Mouse (Mus musculus) olfactory bulb, adult 2 months (tissue): ENCODE data around the gene Eps15. TPM values are rescaled to one million over a fixed set of nuclear protein-coding genes. Genes with fewer than 3 reads are reported as not detected.

Source experiments
- H3K27ac ChIP-seq: fragments of 200-500 bp; 2 replicates; pipeline ENCODE4 v1.5.1; 2012; ENCODE audit warnings: low read depth, low read length; ENCODE audit not compliant: insufficient read depth
- H3K4me1 ChIP-seq: fragments of 200-500 bp; 2 replicates; pipeline ENCODE4 v1.6.1; 2012; ENCODE audit warnings: low read length; ENCODE audit not compliant: control insufficient read depth, insufficient read depth
- H3K4me3 ChIP-seq: fragments of 200-500 bp; 2 replicates; pipeline ENCODE4 v1.5.1; 2012; ENCODE audit warnings: mild to moderate bottlenecking, low read depth, low read length, moderate library complexity; ENCODE audit not compliant: insufficient read depth
- CTCF ChIP-seq: fragments of 200-500 bp; IDR thresholded peaks from 2 replicates; pipeline ENCODE4 v1.5.1; 2012; ENCODE audit warnings: low read depth, mild to moderate bottlenecking, low read length, moderate library complexity; ENCODE audit not compliant: insufficient read depth
- POLR2A ChIP-seq: fragments of 200-500 bp; IDR thresholded peaks from 2 replicates; pipeline ENCODE4 v1.6.1; 2012; ENCODE audit warnings: mild to moderate bottlenecking, low read depth, low read length, moderate library complexity; ENCODE audit not compliant: insufficient read depth
- WGBS: fragments of 180-500 bp; shearing (Covaris S2); methylation state at CpG from one replicate; pipeline ENCODE4 v1.1.7; 2018; 5-methylcytosine and 5-hydroxymethylcytosine counted together
- polyA plus RNA-seq: library from polyadenylated mRNA; stranded (reverse); fragments of >200 nt; gene quantifications from 2 replicates; pipeline ENCODE4 v1.2.4, GENCODE M21; 2012; ENCODE audit warnings: low replicate concordance; ENCODE audit not compliant: missing spikeins, insufficient read depth, insufficient read length

The Eps15 gene
- polyA plus RNA-seq, 1 experiment, result not detected

DNA sequence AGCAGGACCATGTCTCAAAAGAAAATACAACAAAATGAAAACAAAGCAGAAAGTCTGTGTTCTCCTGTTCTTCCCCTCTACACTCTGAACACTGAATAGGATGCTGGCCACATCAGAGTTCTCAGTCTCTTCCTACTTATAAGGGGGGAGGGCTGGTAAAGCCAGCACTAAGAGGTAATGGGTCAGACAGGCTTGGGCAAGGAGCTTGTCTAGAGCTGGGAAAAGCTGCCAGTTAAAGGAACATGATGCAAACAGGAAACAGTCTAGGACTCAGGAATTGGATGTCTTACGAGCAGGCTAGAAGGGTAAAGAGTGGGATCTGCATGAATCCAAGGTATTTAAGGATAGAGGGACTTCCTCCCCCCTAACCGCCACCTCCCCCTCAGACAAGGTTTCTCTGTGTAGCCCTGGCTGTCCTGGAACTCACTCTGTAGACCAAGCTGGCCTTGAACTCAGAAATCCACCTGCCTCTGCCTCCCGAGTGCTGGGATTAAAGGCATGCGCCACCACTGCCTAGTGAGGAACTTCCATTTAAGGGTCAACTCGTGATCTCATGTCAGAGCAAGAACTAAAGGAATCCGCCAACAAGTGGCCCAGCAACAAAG lies 35.0 kb upstream of the Eps15 start:
- WGBS, result 85% methylated on average over 6 of the region's 6 CpGs
- H3K4me1 ChIP-seq, result no peaks in the 10 kb centered on the region
- H3K27ac ChIP-seq, result no peak overlapping the region
- TF ChIP-seq POLR2A (no peak), CTCF (no peak)
- no peak overlapping the region for H3K4me3 ChIP-seq

DNA sequence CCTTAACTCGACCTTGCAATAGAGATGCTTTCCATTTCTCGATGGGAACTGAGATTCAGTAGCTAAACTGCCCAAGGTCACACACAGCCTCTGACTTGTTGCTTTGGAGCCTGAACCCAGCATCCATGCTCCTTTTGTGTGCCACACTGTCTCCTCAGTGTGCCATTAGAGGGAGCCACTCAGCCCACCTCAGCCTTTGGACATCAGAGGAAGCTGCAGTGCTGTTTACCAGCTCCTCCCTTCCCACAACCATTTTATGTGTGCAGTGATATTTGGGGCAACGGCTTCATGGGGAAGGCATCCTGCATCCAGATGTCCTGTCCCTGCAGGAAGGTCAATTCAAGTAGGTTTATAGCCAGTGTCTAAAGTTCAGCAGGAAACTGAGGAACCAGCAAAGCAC lies 28.5 kb upstream of the Eps15 start:
- TF ChIP-seq POLR2A (no peak), CTCF (no peak)
- 44% methylated on average over 3 of the region's 3 CpGs for WGBS
- no peaks in the 10 kb centered on the region for H3K4me1 ChIP-seq

DNA sequence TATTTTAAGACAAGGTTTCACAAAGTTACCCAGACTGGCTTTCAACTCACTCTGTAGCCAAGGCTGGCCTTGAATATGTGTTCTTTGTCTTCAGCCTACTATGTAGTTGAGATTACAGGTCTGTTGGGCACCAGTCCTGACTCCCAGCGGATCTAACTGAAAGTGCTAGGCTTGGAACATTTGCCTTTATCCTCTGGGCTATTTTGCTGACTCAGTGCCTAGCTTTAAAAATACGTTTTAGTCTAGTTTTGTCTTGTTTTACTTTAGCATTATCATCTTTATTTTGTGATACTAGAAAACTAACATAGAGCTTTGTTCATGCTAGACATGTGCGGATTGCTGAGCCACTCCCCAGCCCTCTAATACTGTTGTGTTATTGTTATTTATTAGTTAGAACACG lies 27.9 kb upstream of the Eps15 start:
- Histone ChIP-seq H3K4me1 (no peaks in the 10 kb centered on the region), H3K4me3 (no peak overlapping the region), H3K27ac (no peak overlapping the region)
- 85% methylated on average over 4 of the region's 4 CpGs for WGBS
- TF ChIP-seq POLR2A (no peak), CTCF (no peak)

More for the DNA sequence above, 28.5 kb upstream of the Eps15 start:
- no peak overlapping the region for H3K4me3 ChIP-seq
- no peak overlapping the region for H3K27ac ChIP-seq

DNA sequence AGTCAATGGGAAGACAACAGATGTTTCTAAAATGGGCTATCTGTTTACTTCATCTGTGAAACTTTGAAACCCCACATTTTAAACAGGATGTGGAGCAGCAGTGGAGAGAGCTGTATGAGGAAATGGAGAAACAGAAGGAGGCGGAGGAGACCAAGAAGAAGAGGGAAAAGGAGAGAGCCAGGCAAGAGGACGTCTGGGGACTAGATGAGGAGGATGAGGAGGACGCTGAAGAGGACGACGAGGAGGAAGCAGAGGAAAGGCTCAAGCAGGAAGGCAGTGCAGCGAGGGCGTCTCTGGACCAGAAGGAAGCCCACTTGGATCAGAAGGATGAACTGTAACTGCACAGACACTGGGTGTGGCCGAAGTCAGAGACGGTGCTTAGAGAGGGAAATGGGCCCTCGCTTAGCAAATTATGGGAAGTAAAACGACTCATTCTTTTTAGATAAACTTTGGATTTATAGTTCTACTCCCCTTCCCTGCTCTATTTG lies 26.4 kb upstream of the Eps15 start:
- Histone ChIP-seq H3K27ac (no peak overlapping the region), H3K4me3 (no peak overlapping the region), H3K4me1 (no peaks in the 10 kb centered on the region)
- 78% methylated on average over 11 of the region's 11 CpGs for WGBS
- TF ChIP-seq CTCF, result no peak
- TF ChIP-seq POLR2A, result no peak

DNA sequence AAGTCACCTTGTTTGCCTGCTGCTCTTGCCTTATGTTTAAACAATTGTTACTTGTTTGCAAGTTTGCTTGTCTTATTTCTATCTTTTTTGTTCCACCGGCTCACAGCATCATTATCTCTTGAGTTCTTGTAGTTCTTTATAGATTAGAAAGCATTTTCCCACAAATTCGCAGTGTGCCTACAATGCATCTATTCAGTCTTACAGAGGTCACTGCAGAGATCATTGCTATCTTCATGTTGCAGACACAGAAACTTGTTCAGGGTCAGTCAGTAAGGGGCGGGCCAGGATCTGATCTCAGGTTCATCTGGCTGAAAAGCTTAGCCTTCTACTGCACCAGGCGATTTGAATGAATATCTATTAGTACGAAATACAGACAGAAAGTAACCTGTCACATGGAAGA lies 25.6 kb upstream of the Eps15 start:
- Histone ChIP-seq H3K4me3 (no peak overlapping the region), H3K4me1 (no peaks in the 10 kb centered on the region), H3K27ac (no peak overlapping the region)
- 86% methylated on average over 5 of the region's 5 CpGs for WGBS
- no peak for TF ChIP-seq CTCF
- no peak for TF ChIP-seq POLR2A

DNA sequence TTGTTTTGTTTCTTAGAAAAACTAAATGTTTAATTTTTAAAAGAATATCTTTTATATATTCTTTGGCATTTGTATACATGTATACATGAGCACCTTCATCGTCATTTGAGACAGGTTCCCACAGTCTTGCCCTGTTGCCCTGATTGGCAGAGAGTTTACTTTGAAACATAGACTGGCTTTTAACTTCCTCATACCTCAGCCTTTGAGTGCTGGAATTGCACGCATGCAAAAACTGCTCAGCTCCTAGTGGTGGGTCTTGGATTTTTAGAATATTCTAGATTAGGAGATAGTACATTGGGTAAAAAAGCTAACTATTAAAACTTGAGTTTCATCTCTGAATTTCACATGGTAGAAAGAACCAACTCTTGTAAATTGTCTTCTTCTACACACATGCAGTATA lies 24.7 kb upstream of the Eps15 start:
- TF ChIP-seq POLR2A (no peak), CTCF (no peak)
- 86% methylated on average over 2 of the region's 2 CpGs for WGBS
- Histone ChIP-seq H3K27ac (no peak overlapping the region), H3K4me3 (no peak overlapping the region), H3K4me1 (no peaks in the 10 kb centered on the region)

DNA sequence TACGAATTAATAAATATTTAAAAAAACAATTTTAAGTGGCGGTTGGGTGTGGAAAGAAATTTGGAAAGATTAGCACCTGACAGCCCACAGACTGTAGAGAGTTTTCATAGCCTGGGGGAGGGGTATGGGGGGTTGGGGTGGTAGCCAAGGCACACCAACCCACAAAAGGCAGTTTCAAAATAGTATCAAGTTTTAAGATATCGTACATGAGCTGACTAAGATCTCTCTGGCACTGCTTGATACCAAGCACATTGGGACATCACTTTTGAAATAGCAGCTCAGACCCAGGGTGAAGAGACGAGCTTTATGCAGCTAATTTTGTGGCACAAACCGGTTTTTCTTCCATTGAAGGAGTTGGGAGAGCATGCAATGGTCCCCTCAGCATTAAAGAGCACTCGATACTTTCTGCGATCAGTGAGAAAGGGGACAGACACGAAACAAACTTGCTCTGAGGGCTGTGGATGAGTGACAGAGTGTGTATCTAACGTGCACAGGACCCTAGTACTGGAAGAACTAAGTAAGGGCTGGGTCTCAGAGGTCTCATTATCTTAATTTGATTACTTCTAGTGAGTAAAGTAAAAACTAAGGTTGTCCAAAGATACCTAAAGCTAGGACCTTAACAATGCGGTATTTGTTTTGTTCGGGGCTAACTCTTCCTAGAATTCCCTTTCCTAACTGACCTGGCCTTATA lies 24.2 kb upstream of the Eps15 start:
- Histone ChIP-seq H3K4me3 (no peak overlapping the region), H3K4me1 (no peaks in the 10 kb centered on the region), H3K27ac (no peak overlapping the region)
- TF ChIP-seq CTCF, result no peak
- no peak for TF ChIP-seq POLR2A
- 89% methylated on average over 11 of the region's 11 CpGs for WGBS

DNA sequence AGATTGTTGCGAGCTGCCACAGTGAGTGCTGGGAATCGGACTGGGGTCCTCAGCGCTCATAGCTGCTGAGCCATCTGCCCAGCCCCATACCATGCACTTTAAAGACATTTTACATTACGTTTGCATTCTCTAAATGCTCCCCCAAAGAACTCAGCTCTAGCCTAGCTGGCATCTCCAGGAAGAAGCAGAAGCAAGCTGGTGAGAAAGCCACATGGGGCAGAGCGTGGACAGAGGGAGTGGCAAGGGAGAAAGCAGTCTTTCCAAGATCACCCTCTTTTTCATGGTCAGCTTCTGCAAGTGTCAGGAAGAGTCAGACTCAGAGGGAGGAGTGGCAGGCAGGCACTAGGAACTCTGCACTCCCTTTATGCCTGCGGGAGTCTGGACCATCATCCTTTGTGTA lies 23.3 kb upstream of the Eps15 start:
- no peak overlapping the region for H3K4me3 ChIP-seq
- no peak overlapping the region for H3K27ac ChIP-seq
- no peaks in the 10 kb centered on the region for H3K4me1 ChIP-seq
- no peak for TF ChIP-seq POLR2A
- TF ChIP-seq CTCF, result no peak
- 91% methylated on average over 6 of the region's 6 CpGs for WGBS

DNA sequence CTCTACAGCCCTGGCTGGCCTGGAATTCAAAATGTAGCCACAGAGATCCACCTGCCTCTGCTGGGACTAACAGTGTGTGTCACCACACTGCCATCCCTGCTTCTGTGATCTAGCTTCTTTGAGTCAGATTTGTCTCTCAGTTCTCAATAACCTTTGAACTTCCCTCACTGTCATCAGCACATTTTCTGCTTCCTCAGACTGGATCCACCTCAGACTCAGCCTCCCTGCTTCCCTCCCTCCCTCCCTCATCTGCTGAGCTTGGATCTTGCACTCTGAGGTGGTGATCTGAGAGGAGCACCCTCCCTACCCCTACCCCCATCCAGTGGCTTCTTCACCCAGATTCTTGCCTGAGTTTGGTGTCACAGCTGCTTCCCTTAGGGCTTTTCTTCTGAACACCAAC lies 22.4 kb upstream of the Eps15 start:
- TF ChIP-seq POLR2A (no peak), CTCF (no peak)
- H3K27ac ChIP-seq, result no peak overlapping the region
- no peak overlapping the region for H3K4me3 ChIP-seq
- no peaks in the 10 kb centered on the region for H3K4me1 ChIP-seq

DNA sequence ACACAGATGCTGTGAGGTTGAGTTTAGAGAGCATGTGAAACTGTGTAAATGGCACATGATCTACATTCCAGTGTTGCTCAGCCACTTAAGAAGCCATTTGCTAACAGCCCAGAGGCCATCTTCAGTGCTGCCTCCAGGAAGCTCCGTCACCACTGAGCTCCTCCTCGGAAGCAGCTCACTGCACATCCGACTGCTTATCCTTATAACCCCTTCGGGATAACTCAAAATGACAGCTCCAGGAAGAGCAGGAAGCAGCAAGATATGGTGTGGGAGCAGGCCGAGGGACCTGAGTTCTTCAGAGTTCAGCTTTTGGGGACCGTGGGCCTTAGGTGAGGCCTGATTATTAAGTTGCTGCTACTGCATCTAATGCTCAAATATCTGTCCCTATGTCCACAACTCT lies 18.0 kb upstream of the Eps15 start:
- H3K4me1 ChIP-seq, result no peaks in the 10 kb centered on the region
- no peak for TF ChIP-seq POLR2A
- no peak for TF ChIP-seq CTCF
- H3K4me3 ChIP-seq, result no peak overlapping the region
- WGBS, result 97% methylated on average over 6 of the region's 6 CpGs
- no peak overlapping the region for H3K27ac ChIP-seq
